Mouse (Mus musculus) heart, adult 18-20 months (tissue): ENCODE data around the gene Acss1. TPM values are rescaled to one million over a fixed set of nuclear protein-coding genes. Genes with fewer than 3 reads are reported as not detected.

ENCODE experiments used
- DNase-seq, 2 experiments: peaks; one replicate each; pipeline ENCODE4 v3.0.0; 2021 to 2022; ENCODE audit warnings: mixed read lengths in 1 of 2
- total RNA-seq, 2 experiments: library from RNA; stranded (reverse); gene quantifications; 2 replicates each; pipeline ENCODE4 v1.2.3; 2021

The Acss1 gene
- total RNA-seq, 2 experiments from 2014 or later, result 261 to 288 TPM

GRCm38 (mm10) chr2:150570761-150571160 lies 97.5 kb downstream of the Acss1 start:
- DNase-seq, result no peak

- DNase-seq, result no peak
Observed at GRCm38 (mm10) chr2:150569847-150570590, 98.3 kb downstream of the Acss1 start, which contains the start of gene Cst7. Cst7 (plus strand) TSS chr2:150570415.

Other genes starting within 250 kb of the Acss1 start
- gene Zfp442, start 217.0 kb downstream of the Acss1 start, total RNA-seq, result 1 to 10 TPM; 6.5 to 7.5 TPM
- under 1 TPM; 0.20 to 0.26 TPM for gene Zfp345, start 183.4 kb downstream of the Acss1 start, total RNA-seq
- gene Cst7, start 98.1 kb downstream of the Acss1 start, total RNA-seq, result under 1 TPM; 0.27 to 0.49 TPM
- 10 to 100 TPM; 62.2 to 67.1 TPM for gene Apmap, start 59.9 kb downstream of the Acss1 start, total RNA-seq
- gene Vsx1, start 20.9 kb upstream of the Acss1 start, total RNA-seq, result under 1 TPM in 1 of 2 experiments, not detected in 1; 0.10 TPM
- gene Entpd6, start 80.5 kb upstream of the Acss1 start, total RNA-seq, result 10 to 100 TPM; 17.6 to 17.8 TPM
- 100 to 1,000 TPM; 507 to 527 TPM for gene Pygb, start 118.2 kb upstream of the Acss1 start, total RNA-seq
- 10 to 100 TPM; 40.3 to 48.8 TPM for gene Abhd12, start 236.2 kb upstream of the Acss1 start, total RNA-seq
- gene Gins1, start 236.9 kb upstream of the Acss1 start, total RNA-seq, result 1 to 10 TPM; 2.7 to 3.3 TPM